Mouse (Mus musculus): ENCODE measurements at regions not wholly inside any gene's neighbourhood (a gene's known extent, or its start where the extent isn't known, plus 50 kb on each side); places are given as distances from the start of the nearest gene placed in this dataset.

GRCm38 (mm10) chr2:95378296-95378695 lies 939.7 kb upstream of the Lrrc4c start:
- DNase-seq (ENCODE audit: low read depth) = peak; percentile 5

GRCm38 (mm10) chr2:95376479-95376878 lies 938.5 kb upstream of the Api5 start:
- no peak for DNase-seq (ENCODE audit: low read depth)

GRCm38 (mm10) chr2:95366824-95367715 lies 929.1 kb upstream of the Api5 start:
- no peak for DNase-seq (ENCODE audit: low read depth)
